Mouse (Mus musculus): ENCODE results near the gene Npas1.

The Npas1 gene

GRCm38 (mm10) chr7:16418713-16419112, 58.8 kb downstream of the Npas1 start:
- DNase-seq (ENCODE audit: low read depth, low spot score) = peak; percentile 16

DNA sequence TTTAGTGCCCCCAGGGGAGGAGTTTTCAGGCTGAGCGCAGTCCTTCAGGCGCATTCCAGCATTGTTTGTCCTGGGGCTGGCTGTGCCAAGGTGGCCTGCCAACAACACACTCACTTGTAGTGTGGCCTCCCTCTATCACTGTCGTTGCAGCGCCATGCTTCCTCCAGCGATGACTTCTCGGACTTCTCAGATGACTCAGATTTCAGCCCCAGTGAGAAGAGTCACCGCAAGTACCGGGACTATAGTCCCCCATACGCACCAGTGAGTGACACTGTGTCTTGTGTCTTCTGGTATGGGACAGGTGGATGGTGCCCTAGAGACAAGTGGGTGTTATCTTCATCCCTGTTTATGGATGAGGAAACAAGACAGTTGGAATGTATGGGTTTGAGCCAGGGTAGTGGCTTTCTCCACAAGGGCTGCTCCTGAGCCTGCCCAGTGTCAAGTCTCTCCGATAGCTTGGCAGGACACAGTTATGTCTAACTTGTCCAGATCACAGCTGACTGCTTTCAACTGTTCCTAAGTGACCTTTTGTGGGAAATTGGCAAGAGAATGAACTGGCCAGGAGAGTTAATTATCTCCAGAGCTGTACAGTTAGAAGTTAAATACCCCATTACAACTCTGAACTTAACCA, 60.3 kb downstream of the Npas1 start:
- no peak for DNase-seq (ENCODE audit: low read depth, low spot score)

- DNase-seq (ENCODE audit: low read depth, low spot score) = no peak
These were observed 62.1 kb downstream of the Npas1 start for GRCm38 (mm10) chr7:16415426-16415825.

DNA sequence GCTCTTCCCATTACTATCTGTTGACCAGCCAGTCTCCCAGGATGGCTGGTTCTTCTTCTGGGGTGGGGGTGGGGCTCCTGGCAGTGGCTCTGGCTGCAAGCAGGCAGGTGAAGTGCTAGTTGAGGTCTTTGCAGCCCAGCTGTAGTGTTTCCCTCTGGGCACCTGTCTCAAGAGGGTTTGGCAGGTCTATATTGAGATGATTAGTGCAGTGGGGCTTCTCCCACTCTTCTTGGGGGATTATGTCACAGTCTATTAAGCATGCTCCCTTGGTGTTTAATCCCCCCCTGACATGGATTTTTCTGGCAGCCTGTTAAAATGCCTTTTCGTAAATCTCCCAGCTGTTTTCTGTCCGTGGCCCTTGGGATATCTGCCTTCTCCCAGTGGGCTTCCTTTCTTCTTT, 64.6 kb downstream of the Npas1 start:
- no peak for DNase-seq (ENCODE audit: low read depth, low spot score)

- no peak for DNase-seq (ENCODE audit: low read depth, low spot score)
These were observed 65.2 kb downstream of the Npas1 start for GRCm38 (mm10) chr7:16412220-16412896.

- DNase-seq (ENCODE audit: low read depth, low spot score) = no peak
These were observed 66.4 kb downstream of the Npas1 start for GRCm38 (mm10) chr7:16411100-16411499.

- DNase-seq (ENCODE audit: low read depth, low spot score) = no peak
These were observed 70.5 kb downstream of the Npas1 start for GRCm38 (mm10) chr7:16406978-16407377.

All from 3T3-L1 (cell line).